Mouse (Mus musculus): ENCODE measurements at regions not wholly inside any gene's neighbourhood (a gene's known extent, or its start where the extent isn't known, plus 50 kb on each side); places are given as distances from the start of the nearest gene placed in this dataset.

DNA sequence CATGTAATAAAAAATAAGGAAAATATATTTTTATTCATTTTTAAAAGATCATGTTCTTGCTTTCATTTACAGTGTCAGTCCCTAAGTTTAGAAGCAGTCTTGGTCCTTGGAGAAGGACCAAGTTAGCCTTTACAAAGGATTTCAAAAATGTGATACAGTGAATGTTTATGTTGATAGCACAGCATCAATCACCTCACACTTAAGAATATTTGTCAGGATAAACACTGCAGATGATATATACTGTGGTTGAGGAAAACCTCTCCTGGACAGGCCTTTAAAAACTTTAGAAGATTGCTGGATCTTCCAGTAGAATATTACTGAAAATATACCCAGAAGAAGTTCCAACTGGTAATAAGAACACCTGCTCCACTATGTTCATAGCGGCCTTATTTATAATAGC is 420.4 kb downstream of the Tmem182 start:
- no peaks in the 10 kb centered on the region for H3K9me3 ChIP-seq (replicated peaks; ENCODE audit: insufficient read depth, low read length)
- no peak overlapping the region for H3K9ac ChIP-seq (ENCODE audit: control insufficient read depth, low read depth, low read length, poor library complexity, severe bottlenecking)
- TF ChIP-seq CTCF (IDR thresholded peaks at IDR 0.05 in 2 of 3, conservative IDR thresholded peaks at IDR 0.05 in 1 of 3; ENCODE audit: control insufficient read depth in 1 of 3, insufficient read depth in 1 of 3, low read depth in 2 of 3, low read length in 3 of 3, poor library complexity in 1 of 3, severe bottlenecking in 1 of 3) (no peak), ZC3H11A (IDR thresholded peaks at IDR 0.05; ENCODE audit: low read depth, low read length) (no peak), ELF1 (IDR thresholded peaks at IDR 0.05; ENCODE audit: low read depth, low read length) (no peak), TCF12 (IDR thresholded peaks at IDR 0.05; ENCODE audit: low read depth, low read length) (no peak), GATA1 (IDR thresholded peaks at IDR 0.05; ENCODE audit: low read depth, low read length) (no peak), USF1 (IDR thresholded peaks at IDR 0.05; ENCODE audit: low read depth, low read length) (no peak), RCOR1 (IDR thresholded peaks at IDR 0.05; ENCODE audit: low read depth, low read length) (no peak), ZNF384 (IDR thresholded peaks at IDR 0.05; ENCODE audit: low read depth, low read length) (no peak), SMC3 (IDR thresholded peaks at IDR 0.05; ENCODE audit: low read depth, low read length) (no peak), JUND (IDR thresholded peaks at IDR 0.05; ENCODE audit: low read depth, low read length) (no peak), CHD1 (IDR thresholded peaks at IDR 0.05; ENCODE audit: low read depth, low read length) (no peak), MAX (IDR thresholded peaks at IDR 0.05; ENCODE audit: low read length) (no peak), ZKSCAN1 (IDR thresholded peaks at IDR 0.05; ENCODE audit: low read depth, low read length) (no peak), MXI1 (IDR thresholded peaks at IDR 0.05; ENCODE audit: low read depth, low read length) (no peak), MEF2A (IDR thresholded peaks at IDR 0.05; ENCODE audit: extremely low read depth, insufficient replicate concordance, low read depth, low read length, poor library complexity, severe bottlenecking) (no peak), CHD2 (IDR thresholded peaks at IDR 0.05; ENCODE audit: low read length) (no peak), POLR2AphosphoS2 (IDR thresholded peaks at IDR 0.05; ENCODE audit: low read length) (no peak), TBP (IDR thresholded peaks at IDR 0.05; ENCODE audit: low read depth, low read length) (no peak), RAD21 (IDR thresholded peaks at IDR 0.05; ENCODE audit: low read depth, low read length) (no peak)
- H3K4me3 ChIP-seq (ENCODE audit: control insufficient read depth in 1 of 2, insufficient read depth in 1 of 2, low read depth in 2 of 2, low read length in 2 of 2): no peak overlapping the region
- no peak overlapping the region for H3K27ac ChIP-seq (ENCODE audit: control insufficient read depth, low read depth, low read length)
- DNase-seq (ENCODE audit: low read depth, low spot score): no peak
- H3K79me2 ChIP-seq (ENCODE audit: control insufficient read depth, insufficient read depth, low read length, poor library complexity): no peaks in the 10 kb centered on the region
- no peaks in the 10 kb centered on the region for H3K4me1 ChIP-seq (ENCODE audit: control insufficient read depth in 1 of 2, insufficient read depth in 2 of 2, low read length in 2 of 2)
- no peaks in the 10 kb centered on the region for H3K36me3 ChIP-seq (ENCODE audit: control insufficient read depth in 1 of 2, insufficient read depth in 2 of 2, low read length in 2 of 2)
- no peaks in the 10 kb centered on the region for H3K27me3 ChIP-seq (ENCODE audit: control insufficient read depth in 1 of 2, insufficient read depth in 2 of 2, low read length in 2 of 2)

- H3K36me3 ChIP-seq (ENCODE audit: control insufficient read depth in 1 of 2, insufficient read depth in 2 of 2, low read length in 2 of 2): no peaks in the 10 kb centered on the region
- no peak overlapping the region for H3K9ac ChIP-seq (ENCODE audit: control insufficient read depth, low read depth, low read length, poor library complexity, severe bottlenecking)
- H3K4me3 ChIP-seq (ENCODE audit: control insufficient read depth in 1 of 2, insufficient read depth in 1 of 2, low read depth in 2 of 2, low read length in 2 of 2): no peak overlapping the region
- H3K9me3 ChIP-seq (replicated peaks; ENCODE audit: insufficient read depth, low read length): no peaks in the 10 kb centered on the region
- H3K79me2 ChIP-seq (ENCODE audit: control insufficient read depth, insufficient read depth, low read length, poor library complexity): no peaks in the 10 kb centered on the region
- no peak overlapping the region for H3K27ac ChIP-seq (ENCODE audit: control insufficient read depth, low read depth, low read length)
- TF ChIP-seq ZKSCAN1 (IDR thresholded peaks at IDR 0.05; ENCODE audit: low read depth, low read length) (no peak), EP300 (IDR thresholded peaks at IDR 0.05; ENCODE audit: low read depth in 1 of 2, low read length in 2 of 2) (no peak), JUND (IDR thresholded peaks at IDR 0.05; ENCODE audit: low read depth, low read length) (no peak)
- H3K27me3 ChIP-seq (ENCODE audit: control insufficient read depth in 1 of 2, insufficient read depth in 2 of 2, low read length in 2 of 2): no peaks in the 10 kb centered on the region
- no peaks in the 10 kb centered on the region for H3K4me1 ChIP-seq (ENCODE audit: control insufficient read depth in 1 of 2, insufficient read depth in 2 of 2, low read length in 2 of 2)
- no peak for DNase-seq (ENCODE audit: low read depth, low spot score)
Observed at GRCm38 (mm10) chr1:41235335-41235734, 429.9 kb downstream of the Tmem182 start.
